In the genomic region with DNA sequence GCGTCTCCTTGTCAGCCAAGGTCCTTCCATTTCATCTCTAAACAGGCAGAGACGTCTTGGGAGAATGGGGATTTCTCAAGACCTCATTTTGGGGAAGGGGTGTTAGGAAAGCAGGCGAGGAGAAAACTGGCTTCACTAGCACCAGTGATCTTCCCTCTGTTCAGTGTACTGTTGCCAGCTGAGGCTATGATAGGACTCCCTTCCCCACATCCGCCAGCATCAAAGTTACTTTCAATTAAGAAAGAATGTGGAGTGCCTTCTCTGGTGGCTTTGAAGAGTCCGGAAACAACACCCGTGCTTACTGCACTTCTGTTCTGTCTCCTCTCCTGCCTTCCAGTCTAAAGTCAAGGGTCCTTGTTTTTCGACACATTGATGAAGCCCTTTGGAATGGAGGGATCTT, we compare ENCODE assay signal across 10 mouse cellular contexts. TPM values are rescaled to one million over a fixed set of nuclear protein-coding genes. Genes with fewer than 3 reads are reported as not detected.
DNase-seq lines count a peak whose midpoint lies in the region; ATAC-seq lines count a peak whose summit lies in the region.
"Had no signal": no experiment of that assay in that cellular context is flagged by ENCODE, and none has a peak within 500 bp of the region (broad histone marks: within the 10 kb centered on the region; RNA-seq: fewer than 3 reads in every experiment).

No protein-coding gene starts in this region.

- no peak overlapping the region for H3K27ac ChIP-seq in heart, embryonic 11.5 days (ENCODE audit: low read depth, low read length)
- no peak overlapping the region for H3K27ac ChIP-seq in forebrain, embryonic 14.5 days (ENCODE audit: low read depth, low read length)
- no peak overlapping the region for H3K27ac ChIP-seq in midbrain, embryonic 11.5 days (ENCODE audit: low read depth, low read length)

- ATAC-seq in heart, embryonic 11.5 days (replicated peaks; ENCODE audit: insufficient number of reproducible peaks, low FRiP score, low TSS enrichment), result no peak
- peak; percentile 41 for ATAC-seq in CD4-positive, CD25-positive, alpha-beta regulatory T cell, adult 4 months
- no peak for ATAC-seq in forebrain, embryonic 14.5 days
- ATAC-seq in midbrain, embryonic 11.5 days (ENCODE audit: low FRiP score), result no peak

- no peaks in the 10 kb centered on the region for H3K36me3 ChIP-seq in heart, embryonic 11.5 days (ENCODE audit: control insufficient read depth, insufficient read depth, low read length)
- H3K36me3 ChIP-seq in forebrain, embryonic 14.5 days (ENCODE audit: control insufficient read depth, insufficient read depth, low read length), result no peaks in the 10 kb centered on the region
- no peaks in the 10 kb centered on the region for H3K36me3 ChIP-seq in midbrain, embryonic 11.5 days (ENCODE audit: control insufficient read depth, insufficient read depth, low read length)

- H3K4me1 ChIP-seq in heart, embryonic 11.5 days (ENCODE audit: control insufficient read depth, insufficient read depth, low read length), result peaks cover 2% of the 10 kb centered on the region; the same call in 1 of the 2 replicates
- H3K4me1 ChIP-seq in forebrain, embryonic 14.5 days (ENCODE audit: control insufficient read depth, insufficient read depth, low read length), result 0 out of 2 replicates have a peak, but pooled peaks cover 3% of the 10 kb centered on the region
- H3K4me1 ChIP-seq in midbrain, embryonic 11.5 days (ENCODE audit: control insufficient read depth, insufficient read depth, low read length), result 0 out of 2 replicates have a peak, but pooled peaks cover 9% of the 10 kb centered on the region

- no peaks in the 10 kb centered on the region for H3K9me3 ChIP-seq in heart, embryonic 11.5 days (replicated peaks; ENCODE audit: control insufficient read depth, low read length)
- H3K9me3 ChIP-seq in forebrain, embryonic 14.5 days (replicated peaks; ENCODE audit: control insufficient read depth, low read length), result no peaks in the 10 kb centered on the region
- no peaks in the 10 kb centered on the region for H3K9me3 ChIP-seq in midbrain, embryonic 11.5 days (ENCODE audit: control insufficient read depth, low read length)

- H3K9ac ChIP-seq in heart, embryonic 11.5 days (ENCODE audit: low read depth, low read length), result no peak overlapping the region
- 0 out of 2 replicates have a peak overlapping the region, but pooled peaks have one; percentile 0 for H3K9ac ChIP-seq in forebrain, embryonic 14.5 days (ENCODE audit: low read length)
- no peak overlapping the region for H3K9ac ChIP-seq in midbrain, embryonic 11.5 days (ENCODE audit: low read length)

- H3K27me3 ChIP-seq in heart, embryonic 11.5 days (ENCODE audit: control insufficient read depth, insufficient read depth, low read length), result peaks cover 31% of the 10 kb centered on the region
- H3K27me3 ChIP-seq in forebrain, embryonic 14.5 days (replicated peaks; ENCODE audit: control insufficient read depth, insufficient read depth, low read length), result peaks cover 13% of the 10 kb centered on the region; the same call in 1 of the 2 replicates
- H3K27me3 ChIP-seq in midbrain, embryonic 11.5 days (ENCODE audit: control insufficient read depth, insufficient read depth, low read length), result peaks cover 9% of the 10 kb centered on the region

- peak overlapping the region; percentile 94 for H3K4me2 ChIP-seq in heart, embryonic 11.5 days
- peak overlapping the region; percentile 98 for H3K4me2 ChIP-seq in forebrain, embryonic 14.5 days (ENCODE audit: low read length)
- peak overlapping the region; percentile 99 for H3K4me2 ChIP-seq in midbrain, embryonic 11.5 days

- no peak overlapping the region for H3K4me3 ChIP-seq in heart, embryonic 11.5 days (ENCODE audit: low read depth, low read length)
- peak overlapping the region; percentile 63 for H3K4me3 ChIP-seq in forebrain, embryonic 14.5 days (ENCODE audit: low read depth, low read length)
- peak overlapping the region; percentile 62 for H3K4me3 ChIP-seq in midbrain, embryonic 11.5 days (ENCODE audit: low read depth, low read length)

- WGBS in heart, embryonic 11.5 days (ENCODE audit: insufficient replicate concordance), result 6% methylated on average over 7 of the region's 7 CpGs
- 5% methylated on average over 7 of the region's 7 CpGs for WGBS in forebrain, embryonic 14.5 days
- WGBS in midbrain, embryonic 11.5 days, result 4% methylated on average over 7 of the region's 7 CpGs

- no peak for DNase-seq in heart, adult 8-10 months (ENCODE audit: low spot score)
- DNase-seq in forebrain, embryonic 14.5 days (ENCODE audit: low spot score), result peak; percentile 23
- DNase-seq in midbrain, embryonic 11.5 days (ENCODE audit: low spot score, missing footprints), result peak; percentile 88
- DNase-seq in gastrocnemius, adult 18-20 months (ENCODE audit: low spot score), result no peak
- no peak for DNase-seq in cerebellum, adult 11 months
- no peak for DNase-seq in frontal cortex, postnatal 10 days (ENCODE audit: low spot score in 2 of 2)
- DNase-seq: gastrocnemius, postnatal 36 days; lung, adult 2 months had no signal

RNA-seq across cellular contexts. Expression of a gene that starts 1.4 kb away (rescaled TPM):
- polyA plus RNA-seq in heart, embryonic 11.5 days (2014; fragmentation: Nextera tagmentation; extraction: Ambion mirVana), result 0.17 and 0.18 TPM in 2 replicates
- not detected for total RNA-seq in heart, adult 8-10 months (2022)
- under 1 TPM in 1 of 2 experiments, not detected in 1; 0.30 TPM for polyA plus RNA-seq in CD4-positive, CD25-positive, alpha-beta regulatory T cell, adult 4 months (2017; shearing (Covaris generic))
- polyA plus RNA-seq in forebrain, embryonic 14.5 days (2014; fragmentation: Nextera tagmentation; extraction: Ambion mirVana), result 9.3 and 11.5 TPM in 2 replicates
- 1.2 and 1.3 TPM in 2 replicates for polyA plus RNA-seq in midbrain, embryonic 11.5 days (2014; fragmentation: Nextera tagmentation; extraction: Ambion mirVana)
- under 1 TPM; 0.07 to 0.09 TPM for total RNA-seq in gastrocnemius, adult 18-20 months (2021)
- total RNA-seq: gastrocnemius, postnatal 36 days had no signal

Comparison
In these comparisons a context has a peak if more than half of its experiments do, and no peak if none do; other contexts are left out.
1. DNase-seq: peak in forebrain, embryonic 14.5 days (single experiment) and midbrain, embryonic 11.5 days (single experiment); none in heart, adult 8-10 months (single experiment), gastrocnemius, adult 18-20 months (single experiment), cerebellum, adult 11 months (single experiment) and frontal cortex, postnatal 10 days (0 of 2).
2. Peak in every context shown above with its lines, with median percentiles within 50 percentile points of each other: H3K4me2 ChIP-seq.